Mouse (Mus musculus) small intestine, adult 2 months (tissue): ENCODE results near the gene Pilrb2.

Experiments
- CTCF ChIP-seq: fragments of 200-500 bp; IDR thresholded peaks from 2 replicates; pipeline ENCODE4 v1.5.1; 2012; ENCODE audit warnings: low read depth, mild to moderate bottlenecking, control low read depth, inconsistent platforms, low read length, moderate library complexity, mixed read lengths; ENCODE audit not compliant: insufficient replicate concordance, insufficient read length; ENCODE audit errors: extremely low read depth
- POLR2A ChIP-seq: fragments of 200-500 bp; IDR thresholded peaks from 2 replicates; pipeline ENCODE4 v1.6.1; 2012; ENCODE audit warnings: low read depth, mild to moderate bottlenecking, control low read depth, inconsistent platforms, low read length, moderate library complexity

GRCm38 (mm10) chr5:137875054-137875453 lies 3.4 kb upstream of the Pilrb2 start:
- TF ChIP-seq CTCF = no peak
- TF ChIP-seq POLR2A = no peak
